ENCODE assay signal across 10 mouse cellular contexts in the genomic region with DNA sequence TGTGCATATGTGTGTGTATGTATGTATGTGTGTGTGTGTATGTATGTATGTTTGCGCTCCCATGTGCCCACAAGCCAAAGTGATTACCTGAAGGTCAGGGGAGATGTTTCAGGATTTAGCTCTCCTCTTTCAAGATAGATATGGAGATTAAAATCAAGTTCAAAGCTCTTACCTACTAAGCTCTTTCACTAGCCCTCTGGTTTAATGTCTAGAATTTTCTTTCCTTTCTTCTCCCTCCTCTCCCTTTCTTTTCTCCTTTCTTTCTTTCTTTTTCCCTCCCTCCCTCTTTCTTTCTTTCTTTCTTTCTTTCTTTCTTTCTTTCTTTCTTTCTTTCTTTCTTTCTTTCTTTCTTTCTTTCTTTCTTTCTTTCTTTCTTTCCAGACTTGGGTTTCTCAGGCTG. TPM values are rescaled to one million over a fixed set of nuclear protein-coding genes. Genes with fewer than 3 reads are reported as not detected.
DNase-seq lines count a peak whose midpoint lies in the region; ATAC-seq and TF ChIP-seq lines count a peak whose summit lies in the region.
"Had no signal": no experiment of that assay in that cellular context is flagged by ENCODE, and none has a peak within 500 bp of the region (broad histone marks: within the 10 kb centered on the region; RNA-seq: fewer than 3 reads in every experiment).

A gene (minus strand): TSS at position 101 of the 400 bp plus-strand sequence.

- no peaks in the 10 kb centered on the region for H3K9me3 ChIP-seq in ES-E14 (ENCODE audit: control insufficient read depth, insufficient read depth, low read depth, low read length)
- H3K9me3 ChIP-seq in liver, postnatal 0 days (ENCODE audit: low read length) = no peaks in the 10 kb centered on the region

- H3K4me3 ChIP-seq in ES-E14 (ENCODE audit: insufficient read depth in 1 of 2, low read depth in 1 of 2, low read length in 2 of 2, poor library complexity in 1 of 2, severe bottlenecking in 1 of 2) = peak within 1 kb of the TSS; percentile 7 to 34; a peak in 2 of 4 replicates
- no peak within 1 kb of the TSS for H3K4me3 ChIP-seq in liver, postnatal 0 days (ENCODE audit: low read depth, low read length)

- no peak for ATAC-seq in liver, postnatal 0 days
- ATAC-seq: Patski had no signal

- H3K27ac ChIP-seq in ES-E14 (ENCODE audit: insufficient read depth, low read depth, low read length, poor library complexity, severe bottlenecking) = peak within 1 kb of the TSS; percentile 95
- H3K27ac ChIP-seq in liver, postnatal 0 days (ENCODE audit: low read depth) = no peak within 1 kb of the TSS

- in situ Hi-C loops in ES-E14 (cut with MboI; ENCODE audit: low sequenced_read_pairs in 2 of 2, unreplicated experiment in 2 of 2) = no loop called here

- TF ChIP-seq CTCF in liver, postnatal 0 days (IDR thresholded peaks at IDR 0.05; ENCODE audit: low read depth) = no peak

- 83% methylated on average over 1 of the region's 1 CpGs for WGBS in liver, postnatal 0 days (ENCODE audit: insufficient replicate concordance)

- no peaks in the 10 kb centered on the region for H3K27me3 ChIP-seq in liver, postnatal 0 days (ENCODE audit: insufficient read depth, low read length)
- H3K27me3 ChIP-seq: Patski had no signal

- peak within 1 kb of the TSS; percentile 62 for H3K9ac ChIP-seq in ES-E14 (ENCODE audit: insufficient read depth, low read depth, low read length, poor library complexity, severe bottlenecking)
- no peak within 1 kb of the TSS for H3K9ac ChIP-seq in liver, postnatal 0 days (replicated peaks)

- H3K4me2 ChIP-seq in liver, postnatal 0 days (ENCODE audit: low read depth, low read length) = no peak within 1 kb of the TSS

- intact Hi-C loops in left cerebral cortex, postnatal 25 days (cut with DNase I) = no loop called here

- H3K4me1 ChIP-seq in ES-E14 (ENCODE audit: control insufficient read depth in 2 of 2, insufficient read depth in 2 of 2, low read length in 2 of 2, poor library complexity in 1 of 2) = peaks cover 8 to 16% of the 10 kb centered on the region in 2 experiments
- 0 out of 2 replicates have a peak, but pooled peaks cover 8% of the 10 kb centered on the region for H3K4me1 ChIP-seq in liver, postnatal 0 days (ENCODE audit: insufficient read depth)

- H3K36me3 ChIP-seq in ES-E14 (ENCODE audit: control insufficient read depth, insufficient read depth, low read length, poor library complexity, severe bottlenecking) = no peaks in the 10 kb centered on the region
- no peaks in the 10 kb centered on the region for H3K36me3 ChIP-seq in liver, postnatal 0 days (replicated peaks; ENCODE audit: insufficient read depth, low read length)

- no peak for TF ChIP-seq EP300 in liver, postnatal 0 days (IDR thresholded peaks at IDR 0.05; ENCODE audit: low read depth)

- DNase-seq in layer of hippocampus, adult 18-20 months (ENCODE audit: low spot score in 2 of 2) = no peak
- no peak for DNase-seq in layer of hippocampus, adult 9-11 months
- no peak for DNase-seq in ES-E14 (ENCODE audit: low read depth, low spot score)
- DNase-seq in adrenal gland, postnatal 25 days = no peak
- no peak for DNase-seq in left cerebral cortex, postnatal 25 days (ENCODE audit: low spot score in 2 of 2)
- DNase-seq in kidney, postnatal 36 days = no peak
- no peak for DNase-seq in c-Kit-positive CD71-positive TER-119-positive erythroid progenitor cells, embryonic 14.5 days (ENCODE audit: low spot score)
- DNase-seq in liver, postnatal 0 days = no peak
- DNase-seq: cerebellum, postnatal 14 days had no signal

TF ChIP-seq in ES-E14, 5 proteins besides CTCF, POLR2A, EP300 and RAD21:
- TF ChIP-seq HCFC1 (IDR thresholded peaks at IDR 0.05; ENCODE audit: borderline replicate concordance, insufficient read depth, low read length) (no peak), MAFK (IDR thresholded peaks at IDR 0.05; ENCODE audit: insufficient read depth, low read depth, low read length) (no peak), ZC3H11A (IDR thresholded peaks at IDR 0.05; ENCODE audit: borderline replicate concordance, low read depth, low read length) (no peak), ZNF384 (IDR thresholded peaks at IDR 0.05; ENCODE audit: low read depth, low read length) (no peak), CHD2 (IDR thresholded peaks at IDR 0.05; ENCODE audit: low read depth, low read length) (no peak)
TF ChIP-seq in ES-E14: peak in this region for 0.

RNA-seq across cellular contexts. Expression of the gene that starts here (rescaled TPM):
- total RNA-seq in layer of hippocampus, adult 18-20 months (2021) = 10 to 100 TPM; 46.7 to 48.0 TPM
- total RNA-seq in ES-E14 (2012; rRNA removed) = 24.2 and 30.4 TPM in 2 replicates
- 9.5 and 10.4 TPM in 2 replicates for total RNA-seq in adrenal gland, postnatal 25 days (2021)
- 10 to 100 TPM; 51.0 to 53.0 TPM for total RNA-seq in left cerebral cortex, postnatal 25 days (2021)
- polyA plus RNA-seq in liver, postnatal 0 days (2015; fragmentation: Nextera tagmentation; extraction: Ambion mirVana) = 0.53 and 0.60 TPM in 2 replicates
